Comparison of ENCODE assay signal across 1 mouse cellular context in the genomic region with DNA sequence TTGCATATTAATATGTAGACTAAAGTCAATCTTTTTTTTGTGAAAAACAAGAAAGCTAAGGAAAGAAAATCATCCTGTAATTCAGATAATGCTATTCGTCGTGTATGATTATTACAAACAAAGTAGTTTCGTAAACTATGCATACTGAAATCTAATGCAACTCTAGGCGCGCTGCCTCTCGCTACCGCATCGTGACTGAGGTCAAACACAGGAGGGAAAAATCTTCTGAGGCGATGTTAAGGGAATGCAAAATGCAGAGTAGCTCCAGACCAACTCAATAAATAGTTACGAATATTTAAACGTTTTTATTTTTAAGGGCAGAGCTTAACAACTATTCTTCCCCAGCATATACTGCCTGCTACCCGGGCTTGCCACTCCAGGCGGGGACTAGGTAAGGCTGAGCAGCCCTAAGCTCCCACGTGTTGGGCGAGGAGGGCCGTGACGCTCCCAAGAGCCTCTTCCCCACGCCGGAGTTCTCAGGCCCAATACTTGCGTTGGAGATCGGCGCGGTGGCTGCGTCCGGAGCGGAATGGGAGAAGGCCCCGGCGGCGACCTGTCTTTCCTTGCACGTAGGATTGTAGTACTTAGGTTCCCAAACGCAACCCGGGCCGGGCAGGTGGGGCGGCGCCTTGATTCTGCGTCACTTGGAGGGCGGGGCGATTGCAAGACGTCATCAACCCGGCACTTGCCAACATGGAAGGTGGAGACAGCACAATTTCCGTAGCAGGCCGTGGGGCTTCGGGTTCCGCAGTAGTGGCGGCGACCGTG.
TF ChIP-seq lines count a peak whose summit lies in the region.

A gene (minus strand): TSS at position 630 of the 768 bp plus-strand sequence.
A gene (plus strand): TSS at position 673 of the 768 bp plus-strand sequence.

TF ChIP-seq in CH12.LX, 34 proteins besides CTCF, POLR2A, EP300 and RAD21:
- TF ChIP-seq CHD1 (IDR thresholded peaks at IDR 0.05; ENCODE audit: low read depth, low read length) (no peak), NRF1 (IDR thresholded peaks at IDR 0.05; ENCODE audit: low read depth, low read length) (peak; percentile 41; the same call in 1 of the 2 replicates), ZC3H11A (IDR thresholded peaks at IDR 0.05; ENCODE audit: low read depth, low read length) (no peak), HCFC1 (IDR thresholded peaks at IDR 0.05; ENCODE audit: low read depth, low read length) (peak; percentile 89), ETS1 (conservative IDR thresholded peaks at IDR 0.05; ENCODE audit: low read depth, low read length) (peak; percentile 14; the same call in 1 of the 2 replicates), ZNF384 (IDR thresholded peaks at IDR 0.05; ENCODE audit: low read depth, low read length) (peak; percentile 15; the same call in 1 of the 2 replicates), BHLHE40 (IDR thresholded peaks at IDR 0.05; ENCODE audit: low read depth, low read length) (no peak; the same call in 1 of the 2 replicates), ZKSCAN1 (IDR thresholded peaks at IDR 0.05; ENCODE audit: borderline replicate concordance, low read depth, low read length) (no peak; the same call in 1 of the 2 replicates), MYC (IDR thresholded peaks at IDR 0.05; ENCODE audit: low read depth, low read length) (peak; percentile 85), NELFE (IDR thresholded peaks at IDR 0.05; ENCODE audit: low read depth, low read length) (peak; percentile 88), SMC3 (IDR thresholded peaks at IDR 0.05; ENCODE audit: low read depth, low read length) (no peak), PAX5 (IDR thresholded peaks at IDR 0.05; ENCODE audit: low read length) (no peak), MAFK (IDR thresholded peaks at IDR 0.05; ENCODE audit: insufficient replicate concordance, low read length) (no peak), USF2 (conservative IDR thresholded peaks at IDR 0.05; ENCODE audit: low read depth, low read length) (no peak), KAT2A (IDR thresholded peaks at IDR 0.05; ENCODE audit: insufficient replicate concordance, low read length) (peak; percentile 83; the same call in 1 of the 2 replicates), UBTF (IDR thresholded peaks at IDR 0.05; ENCODE audit: low read depth, low read length) (no peak; the same call in 1 of the 2 replicates), GABPA (IDR thresholded peaks at IDR 0.05; ENCODE audit: insufficient replicate concordance, low read depth, low read length) (peak; percentile 68), MXI1 (IDR thresholded peaks at IDR 0.05; ENCODE audit: low read depth, low read length) (peak; percentile 98), IRF4 (IDR thresholded peaks at IDR 0.05; ENCODE audit: low read depth, low read length) (peak; percentile 68), SIN3A (IDR thresholded peaks at IDR 0.05; ENCODE audit: low read length) (peak; percentile 93), RCOR1 (conservative IDR thresholded peaks at IDR 0.05; ENCODE audit: low read depth, low read length) (0 out of 2 replicates have a peak, but pooled peaks have one; percentile 36), ZMIZ1 (IDR thresholded peaks at IDR 0.05; ENCODE audit: low read depth, low read length) (peak; percentile 47; the same call in 1 of the 2 replicates), E2F4 (IDR thresholded peaks at IDR 0.05; ENCODE audit: insufficient replicate concordance, low read depth, low read length) (no peak), MAZ (IDR thresholded peaks at IDR 0.05; ENCODE audit: low read depth, low read length) (peak; percentile 53; the same call in 1 of the 2 replicates), JUN (IDR thresholded peaks at IDR 0.05; ENCODE audit: insufficient read depth, low read depth, low read length) (no peak), ELF1 (IDR thresholded peaks at IDR 0.05; ENCODE audit: low read depth, low read length) (peak; percentile 86), CHD2 (IDR thresholded peaks at IDR 0.05; ENCODE audit: low read length) (no peak), MAX (IDR thresholded peaks at IDR 0.05; ENCODE audit: low read length) (peak; percentile 89), TBP (conservative IDR thresholded peaks at IDR 0.05; ENCODE audit: low read depth, low read length) (no peak; the same call in 1 of the 2 replicates), TCF12 (IDR thresholded peaks at IDR 0.05; ENCODE audit: low read depth, low read length) (peak; percentile 90), JUND (conservative IDR thresholded peaks at IDR 0.05; ENCODE audit: low read depth, low read length) (no peak), USF1 (IDR thresholded peaks at IDR 0.05; ENCODE audit: low read depth, low read length) (no peak; the same call in 1 of the 2 replicates), MEF2A (IDR thresholded peaks at IDR 0.05; ENCODE audit: borderline replicate concordance, low read depth, low read length) (peak; percentile 48; the same call in 1 of the 2 replicates), POLR2AphosphoS2 (IDR thresholded peaks at IDR 0.05; ENCODE audit: low read depth, low read length) (peak; percentile 72; the same call in 1 of the 2 replicates)
